Mouse (Mus musculus) retina, embryonic 14.5 days (tissue): ENCODE measurements around the gene Bckdk.
A peak's percentile ranks its signal among the peaks of the same experiment; 100 is the strongest.
"Not testable (repeated sequence)": the region's sequence is repeated elsewhere in the genome, so short reads cannot be mapped to it uniquely, and the experiment has no call there.

Experiments
- DNase-seq: peaks from one replicate; pipeline ENCODE4 v3.0.0-alpha.2; 2015; ENCODE audit warnings: low spot score

Gene Bckdk

DNA sequence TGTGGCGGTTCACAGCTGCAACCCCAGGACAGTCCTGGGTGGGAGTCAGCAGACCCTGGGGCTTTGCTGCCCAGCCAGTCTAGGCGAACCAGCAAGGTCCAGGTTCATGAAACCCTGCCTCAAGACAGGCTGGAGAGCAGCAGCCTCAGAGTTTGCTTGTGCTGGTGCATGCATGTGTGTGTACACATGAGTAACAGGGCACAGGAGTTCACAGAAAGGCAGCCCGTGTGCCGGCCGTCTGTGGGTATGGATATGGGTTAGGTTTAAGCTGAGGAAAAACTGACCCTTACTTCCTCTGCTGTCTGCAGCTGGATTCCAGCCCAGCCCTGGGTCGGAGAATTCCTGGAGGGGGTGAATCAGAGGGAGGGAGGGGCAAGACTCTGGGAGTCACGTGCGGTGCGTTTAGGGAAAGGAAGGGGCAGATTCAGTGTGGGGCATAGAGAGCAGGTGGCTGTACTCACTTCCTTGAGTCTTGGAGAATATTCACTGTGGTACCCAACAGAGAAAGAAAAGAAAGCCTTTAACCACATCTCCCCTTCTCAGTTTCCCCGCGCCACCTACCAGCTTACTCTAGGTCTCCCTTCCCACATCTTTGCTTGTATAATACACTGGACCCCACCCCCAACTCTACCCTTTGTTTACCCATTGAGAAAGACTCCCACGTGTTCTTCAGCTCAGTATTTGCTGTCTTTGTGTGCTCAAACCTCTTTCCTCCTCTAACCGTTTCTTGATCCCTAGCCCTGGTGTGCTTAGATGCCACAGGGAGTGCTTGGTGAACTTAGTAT lies 27.7 kb downstream of the Bckdk start:
- DNase-seq, result no peak

DNA sequence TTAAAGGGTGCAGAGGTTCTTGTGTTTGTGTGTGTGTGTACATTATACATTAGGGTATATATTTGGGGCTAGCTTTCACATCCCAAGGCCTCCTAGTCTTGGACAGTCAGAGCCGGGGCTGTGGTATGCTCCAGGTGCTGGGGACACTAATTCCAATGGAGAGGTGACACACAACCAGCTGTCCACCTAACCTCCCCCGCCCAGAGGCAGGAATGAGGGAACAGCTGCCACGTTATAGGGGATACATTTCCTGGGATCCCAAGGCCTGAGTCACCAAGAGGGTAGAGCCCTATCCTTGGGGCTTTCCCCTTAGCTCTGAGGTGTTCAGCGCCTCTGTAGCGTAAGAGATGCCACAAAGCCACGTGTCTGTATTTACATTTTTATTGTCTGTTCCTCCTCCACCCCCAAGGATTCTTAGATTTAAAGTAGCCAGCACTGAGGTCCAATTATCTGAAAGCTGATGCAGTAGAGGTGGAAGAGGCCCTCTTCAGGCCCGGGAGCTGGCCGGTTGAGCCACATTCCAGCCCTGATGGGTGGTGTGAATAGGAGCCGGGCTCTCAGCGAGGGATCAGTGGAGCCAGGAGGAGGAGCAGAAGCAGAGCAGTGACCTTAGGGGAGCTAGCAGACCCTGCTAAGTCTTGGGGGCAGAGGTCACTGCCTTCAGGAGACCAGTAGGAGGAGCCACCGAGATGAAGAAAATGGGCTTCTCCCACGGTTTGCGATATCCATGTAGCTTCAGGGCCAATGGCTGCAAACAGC lies 28.6 kb downstream of the Bckdk start:
- no peak for DNase-seq

GRCm38 (mm10) chr7:127934075-127934474 lies 30.2 kb downstream of the Bckdk start:
- DNase-seq, result no peak

DNA sequence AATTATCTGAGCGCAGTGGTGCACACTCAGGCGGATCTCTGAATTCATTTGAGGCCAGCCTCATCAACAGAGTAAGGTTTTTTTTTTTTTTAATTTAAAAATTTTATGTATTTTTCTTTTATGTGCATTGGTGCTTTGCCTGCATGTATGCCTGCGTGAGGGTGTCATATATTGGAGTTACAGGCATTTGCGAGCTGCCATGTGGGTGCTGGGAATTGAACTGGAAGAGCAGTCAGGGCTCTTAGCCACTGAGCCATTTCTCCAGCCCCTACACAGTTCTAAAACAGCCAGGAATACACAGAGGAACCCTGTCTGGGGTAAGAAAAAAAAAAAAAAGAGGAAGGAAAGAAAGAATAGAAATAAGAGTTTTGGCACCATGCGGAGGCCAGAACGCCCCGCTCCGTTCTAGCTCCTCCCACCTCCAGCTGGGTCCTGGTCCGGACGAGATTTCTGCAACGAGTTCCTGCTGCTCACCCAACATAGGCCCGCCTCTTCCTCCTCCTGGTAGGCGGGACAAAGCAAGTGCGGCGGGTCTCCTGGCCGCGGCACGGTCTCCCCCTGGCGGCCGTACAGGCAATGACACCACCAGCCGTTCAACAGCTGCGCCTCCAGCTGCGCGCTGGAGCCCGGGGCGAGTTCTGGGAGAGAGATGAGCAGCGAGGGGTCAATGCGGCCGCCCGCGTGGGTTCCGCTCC lies 31.3 kb downstream of the Bckdk start:
- peak; percentile 96 for DNase-seq

DNA sequence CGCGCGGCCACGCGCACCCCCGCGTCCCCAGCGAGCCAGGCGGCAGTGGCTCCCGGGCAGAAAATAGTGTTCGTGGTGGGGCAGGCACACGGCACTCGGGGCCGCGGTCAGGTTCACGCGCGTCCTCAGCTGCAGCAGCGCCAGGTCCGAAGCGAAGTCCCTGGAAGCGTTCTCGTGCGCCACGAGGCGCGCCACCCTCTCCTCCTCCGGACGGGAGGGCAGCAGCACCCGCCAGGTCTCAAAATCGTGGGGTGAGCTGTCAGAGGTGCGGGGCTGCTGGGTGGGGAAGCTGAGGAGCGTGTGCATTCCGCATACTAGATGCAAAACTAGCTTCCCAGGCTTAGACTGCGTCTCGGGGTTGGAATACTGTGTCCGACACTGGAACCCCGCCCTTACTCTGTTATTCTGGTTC lies 31.9 kb downstream of the Bckdk start:
- no peak for DNase-seq

DNA sequence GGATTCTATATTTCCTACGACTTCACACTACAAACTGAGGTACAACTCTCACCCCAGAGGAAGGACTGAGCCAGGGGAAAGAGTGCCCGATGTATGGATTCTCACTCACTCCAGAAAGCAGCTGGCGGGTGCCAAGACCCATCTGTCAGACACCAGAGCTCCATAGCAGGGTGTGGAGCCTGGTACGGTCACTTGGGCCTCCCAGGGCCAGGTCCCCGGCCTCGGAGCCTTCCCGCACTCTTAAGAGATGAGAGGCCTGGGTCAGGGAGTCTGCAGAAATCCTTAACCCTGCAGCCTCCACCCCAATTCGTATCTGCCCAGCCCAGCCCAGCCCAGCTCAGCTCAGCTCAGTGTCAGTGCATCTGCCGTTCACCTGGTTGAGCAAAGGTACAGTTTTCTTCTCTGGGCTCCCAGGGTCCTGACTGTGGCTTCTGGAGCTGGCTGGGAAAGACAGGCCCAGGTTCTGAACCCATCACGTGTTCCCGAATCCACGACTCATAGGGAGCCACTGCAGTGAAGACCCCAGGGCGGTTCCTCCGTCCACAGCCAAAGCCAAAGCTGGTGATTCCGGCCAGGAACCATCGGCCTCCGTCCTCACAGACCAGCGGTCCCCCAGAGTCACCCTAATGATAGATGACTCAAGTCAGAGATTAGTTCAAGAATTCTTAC lies 32.5 kb downstream of the Bckdk start:
- no peak for DNase-seq

GRCm38 (mm10) chr7:127942097-127942496 lies 38.2 kb downstream of the Bckdk start:
- DNase-seq, result not testable (repeated sequence)

DNA sequence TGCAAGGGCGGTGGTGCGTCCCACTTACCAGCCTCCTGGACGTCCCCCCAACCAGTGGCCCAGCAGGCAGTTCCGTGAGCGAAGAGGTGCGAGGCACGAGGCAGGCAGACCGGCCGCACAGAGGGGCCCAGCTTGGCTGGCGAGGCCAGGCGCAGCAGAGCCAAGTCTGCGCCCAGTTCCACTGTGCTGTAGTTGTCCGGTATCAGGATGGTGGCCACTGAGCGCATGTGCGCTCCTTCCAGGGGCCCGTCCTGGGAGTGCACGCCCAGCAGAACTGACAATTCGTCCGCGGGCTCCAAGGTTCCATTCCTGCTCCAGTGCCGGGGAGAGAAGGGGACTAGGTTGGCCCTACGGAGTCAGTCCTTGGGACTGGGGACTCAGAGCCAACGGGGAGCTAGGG lies 40.7 kb downstream of the Bckdk start:
- DNase-seq, result no peak

DNA sequence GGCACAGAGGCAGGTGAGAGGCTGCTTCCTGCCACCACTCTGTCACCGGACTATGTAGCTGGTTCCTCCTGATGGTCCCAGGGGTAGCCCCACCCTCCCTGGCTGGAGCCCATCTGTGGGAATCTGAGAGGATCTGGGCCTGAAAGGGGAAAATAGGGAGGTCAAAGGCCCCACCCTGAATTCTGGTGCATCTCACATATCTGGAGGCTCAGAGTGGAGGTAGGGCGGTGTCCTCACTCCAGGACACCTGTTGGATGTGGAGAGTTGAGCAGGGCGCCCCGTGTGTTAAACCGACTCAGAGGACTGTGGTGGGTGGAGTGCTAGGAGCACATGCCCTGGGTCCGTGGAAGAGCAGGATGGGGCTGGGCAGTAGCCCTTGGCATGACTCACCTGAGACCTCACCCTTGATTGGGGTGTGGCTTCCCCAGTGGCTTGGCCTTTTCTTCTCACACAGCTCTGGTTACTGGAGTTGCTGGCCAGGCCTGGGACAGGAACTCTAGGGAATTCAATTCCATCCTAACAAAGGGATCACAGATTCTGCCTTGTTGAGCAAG lies 42.7 kb downstream of the Bckdk start, which contains the start of gene Prss36:
Gene Prss36 (minus strand): TSS at position 256 of the 554 bp plus-strand sequence.
- no peak for DNase-seq

GRCm38 (mm10) chr7:127952864-127953581 lies 49.1 kb downstream of the Bckdk start:
- no peak for DNase-seq

GRCm38 (mm10) chr7:127959364-127959763 lies 55.5 kb downstream of the Bckdk start:
- no peak for DNase-seq
